Comparison of ENCODE assay signal across 8 mouse cellular contexts in the genomic region with DNA sequence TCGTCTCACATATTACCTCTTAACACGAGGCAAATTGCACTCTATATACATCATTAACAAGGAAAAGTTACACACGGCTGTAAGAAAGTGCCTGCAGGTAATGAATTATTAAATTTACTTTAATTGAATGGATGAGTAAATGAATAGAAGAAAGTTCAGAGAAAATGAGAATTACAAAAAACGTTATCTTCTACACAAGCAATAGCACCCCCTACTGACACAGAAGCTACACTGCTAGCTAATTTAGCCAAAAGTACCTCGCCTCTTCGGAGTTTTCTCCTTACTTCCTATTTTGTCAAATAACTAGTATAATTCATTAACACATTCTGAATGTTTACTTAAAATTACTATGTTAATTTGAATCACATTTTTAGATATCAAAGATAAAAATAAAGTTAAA. TPM values are rescaled to one million over a fixed set of nuclear protein-coding genes. Genes with fewer than 3 reads are reported as not detected.
DNase-seq lines count a peak whose midpoint lies in the region; ATAC-seq and TF ChIP-seq lines count a peak whose summit lies in the region.
"Had no signal": no experiment of that assay in that cellular context is flagged by ENCODE, and none has a peak within 500 bp of the region (broad histone marks: within the 10 kb centered on the region; RNA-seq: fewer than 3 reads in every experiment).

No protein-coding gene starts in this region.

- peak; percentile 87 for TF ChIP-seq RAD21 in CH12.LX (IDR thresholded peaks at IDR 0.05; ENCODE audit: low read depth, low read length)

- H3K4me3 ChIP-seq in layer of hippocampus, adult 2 months: no peak overlapping the region
- no peak overlapping the region for H3K4me3 ChIP-seq in CH12.LX (replicated peaks in 1 of 3; ENCODE audit: low read depth in 2 of 3, low read length in 2 of 3, poor library complexity in 1 of 3)
- H3K4me3 ChIP-seq in embryonic facial prominence, embryonic 14.5 days (ENCODE audit: low read depth, low read length): no peak overlapping the region
- H3K4me3 ChIP-seq: limb, embryonic 13.5 days had no signal

- H3K36me3 ChIP-seq in CH12.LX (replicated peaks in 1 of 2; ENCODE audit: control insufficient read depth in 1 of 2, insufficient read depth in 1 of 2, low read length in 1 of 2): peaks cover 3 to 25% of the 10 kb centered on the region in 2 experiments
- 0 out of 2 replicates have a peak, but pooled peaks cover 4% of the 10 kb centered on the region for H3K36me3 ChIP-seq in embryonic facial prominence, embryonic 14.5 days (ENCODE audit: control insufficient read depth, insufficient read depth, low read length)

- no peak overlapping the region for H3K27ac ChIP-seq in layer of hippocampus, adult 2 months
- no peak overlapping the region for H3K27ac ChIP-seq in CH12.LX (ENCODE audit: insufficient read depth, low read depth)
- H3K27ac ChIP-seq in embryonic facial prominence, embryonic 14.5 days (replicated peaks; ENCODE audit: low read depth, low read length): no peak overlapping the region
- H3K27ac ChIP-seq: limb, embryonic 13.5 days had no signal

- no peak overlapping the region for H3K4me2 ChIP-seq in CH12.LX (ENCODE audit: insufficient read depth, low read depth, poor library complexity, severe bottlenecking)
- no peak overlapping the region for H3K4me2 ChIP-seq in embryonic facial prominence, embryonic 14.5 days (ENCODE audit: low read depth, low read length)
- H3K4me2 ChIP-seq: limb, embryonic 13.5 days had no signal

- H3K9ac ChIP-seq in CH12.LX (ENCODE audit: insufficient read depth, low read depth): no peak overlapping the region
- no peak overlapping the region for H3K9ac ChIP-seq in embryonic facial prominence, embryonic 14.5 days (ENCODE audit: low read depth, low read length)
- H3K9ac ChIP-seq: limb, embryonic 13.5 days had no signal

- 0 out of 4 replicates have a peak, but pooled peaks cover 0 to 3% of the 10 kb centered on the region in 2 experiments for H3K4me1 ChIP-seq in CH12.LX (ENCODE audit: control insufficient read depth in 1 of 2, insufficient read depth in 2 of 2)
- no peaks in the 10 kb centered on the region for H3K4me1 ChIP-seq in embryonic facial prominence, embryonic 14.5 days (ENCODE audit: control insufficient read depth, insufficient read depth, low read length)
- H3K4me1 ChIP-seq: limb, embryonic 13.5 days had no signal

- H3K79me2 ChIP-seq in CH12.LX (replicated peaks; ENCODE audit: control insufficient read depth, extremely low read depth, insufficient read depth, poor library complexity, severe bottlenecking): no peaks in the 10 kb centered on the region

- peak; percentile 96 for TF ChIP-seq CTCF in layer of hippocampus, adult 2 months (conservative IDR thresholded peaks at IDR 0.05)
- TF ChIP-seq CTCF in CH12.LX (conservative IDR thresholded peaks at IDR 0.05 in 1 of 2, IDR thresholded peaks at IDR 0.05 in 1 of 2; ENCODE audit: low read depth in 2 of 2, low read length in 2 of 2): peak; percentile 48 to 88; a peak in 3 of 4 replicates

- H3K9me3 ChIP-seq in CH12.LX (replicated peaks; ENCODE audit: low read length): no peaks in the 10 kb centered on the region
- no peaks in the 10 kb centered on the region for H3K9me3 ChIP-seq in embryonic facial prominence, embryonic 14.5 days (ENCODE audit: control insufficient read depth, low read length)
- H3K9me3 ChIP-seq: limb, embryonic 13.5 days had no signal

- no peak for TF ChIP-seq POLR2A in CH12.LX (IDR thresholded peaks at IDR 0.05; ENCODE audit: low read depth, low read length)

- 57% methylated on average over 6 of the region's 6 CpGs for WGBS in embryonic facial prominence, embryonic 14.5 days

- dilution Hi-C loops in CH12.LX (cut with MboI; ENCODE audit: extremely low pct_ligation_motif_present, extremely low pct_unique_long_range_greater_than_20kb, low sequenced_read_pairs): no loop called here

- in situ Hi-C loops in CH12.LX (cut with MboI; ENCODE audit: low pct_ligation_motif_present, low pct_unique_long_range_greater_than_20kb, low sequenced_read_pairs): loop anchor here (10.0 kb wide), 2 partner anchors 240 to 330 kb away; no protein-coding TSS in a partner anchor

- no peak for ATAC-seq in embryonic facial prominence, embryonic 14.5 days (ENCODE audit: low read depth)

- TF ChIP-seq EP300 in CH12.LX (IDR thresholded peaks at IDR 0.05; ENCODE audit: low read length): no peak

- H3K27me3 ChIP-seq in CH12.LX (replicated peaks): no peaks in the 10 kb centered on the region
- no peaks in the 10 kb centered on the region for H3K27me3 ChIP-seq in embryonic facial prominence, embryonic 14.5 days (replicated peaks; ENCODE audit: control insufficient read depth, insufficient read depth, low read length)
- H3K27me3 ChIP-seq: limb, embryonic 13.5 days had no signal

- peak in 1 of 2 experiments; percentile 35 for DNase-seq in layer of hippocampus, adult 2 months (ENCODE audit: low spot score in 2 of 2)
- DNase-seq in layer of hippocampus, adult 9-11 months: no peak
- peak; percentile 42 to 55 for DNase-seq in B cell, adult 2 months
- peak; percentile 63 for DNase-seq in CH12.LX (ENCODE audit: extremely low read depth)
- peak; percentile 50 for DNase-seq in embryonic facial prominence, embryonic 14.5 days (ENCODE audit: low spot score)
- DNase-seq in frontal cortex, postnatal 10 days (ENCODE audit: low spot score in 2 of 2): no peak
- DNase-seq in ovary, postnatal 36 days (ENCODE audit: low spot score): no peak

TF ChIP-seq in CH12.LX, 34 proteins besides CTCF, POLR2A, EP300 and RAD21:
- TF ChIP-seq TBP (conservative IDR thresholded peaks at IDR 0.05; ENCODE audit: low read depth, low read length) (no peak), ZMIZ1 (IDR thresholded peaks at IDR 0.05; ENCODE audit: low read depth, low read length) (no peak), SMC3 (IDR thresholded peaks at IDR 0.05; ENCODE audit: low read depth, low read length) (peak; percentile 73), MAX (IDR thresholded peaks at IDR 0.05; ENCODE audit: low read length) (no peak), RCOR1 (conservative IDR thresholded peaks at IDR 0.05; ENCODE audit: low read depth, low read length) (no peak), CHD2 (IDR thresholded peaks at IDR 0.05; ENCODE audit: low read length) (no peak), PAX5 (IDR thresholded peaks at IDR 0.05; ENCODE audit: low read length) (no peak), JUN (IDR thresholded peaks at IDR 0.05; ENCODE audit: insufficient read depth, low read depth, low read length) (no peak), JUND (conservative IDR thresholded peaks at IDR 0.05; ENCODE audit: low read depth, low read length) (no peak), MEF2A (IDR thresholded peaks at IDR 0.05; ENCODE audit: borderline replicate concordance, low read depth, low read length) (no peak), TCF12 (IDR thresholded peaks at IDR 0.05; ENCODE audit: low read depth, low read length) (no peak), IRF4 (IDR thresholded peaks at IDR 0.05; ENCODE audit: low read depth, low read length) (0 out of 2 replicates have a peak, but pooled peaks have one; percentile 15), HCFC1 (IDR thresholded peaks at IDR 0.05; ENCODE audit: low read depth, low read length) (no peak), ZNF384 (IDR thresholded peaks at IDR 0.05; ENCODE audit: low read depth, low read length) (peak; percentile 70), USF1 (IDR thresholded peaks at IDR 0.05; ENCODE audit: low read depth, low read length) (no peak), KAT2A (IDR thresholded peaks at IDR 0.05; ENCODE audit: insufficient replicate concordance, low read length) (no peak), MAZ (IDR thresholded peaks at IDR 0.05; ENCODE audit: low read depth, low read length) (no peak), NELFE (IDR thresholded peaks at IDR 0.05; ENCODE audit: low read depth, low read length) (no peak), SIN3A (IDR thresholded peaks at IDR 0.05; ENCODE audit: low read length) (no peak), UBTF (IDR thresholded peaks at IDR 0.05; ENCODE audit: low read depth, low read length) (no peak), USF2 (conservative IDR thresholded peaks at IDR 0.05; ENCODE audit: low read depth, low read length) (no peak)

RNA-seq across cellular contexts. Expression of a gene that starts 49.9 kb away (rescaled TPM):
- 10 to 100 TPM; 25.5 to 27.0 TPM for total RNA-seq in layer of hippocampus, adult 2 months (2021)
- 9.6 and 10.8 TPM in 2 replicates for total RNA-seq in CH12.LX (2012; rRNA removed)
- total RNA-seq in CH12.LX (2014; rRNA removed): 13.8 and 15.8 TPM in 2 replicates
- polyA plus RNA-seq in CH12.LX (2012; ENCODE audit: insufficient read length, low read depth): 11.5 and 13.3 TPM in 2 replicates
- polyA plus RNA-seq in embryonic facial prominence, embryonic 14.5 days (2014; fragmentation: Nextera tagmentation; extraction: Ambion mirVana): 17.5 and 18.3 TPM in 2 replicates

RNA-seq across cellular contexts. Expression of a gene that starts 50.1 kb away (rescaled TPM):
- total RNA-seq in layer of hippocampus, adult 2 months (2021): 1 to 10 TPM; 6.6 to 7.7 TPM
- 57.2 and 68.8 TPM in 2 replicates for total RNA-seq in CH12.LX (2012; rRNA removed)
- total RNA-seq in CH12.LX (2014; rRNA removed): 140 and 177 TPM in 2 replicates
- polyA plus RNA-seq in CH12.LX (2012; ENCODE audit: insufficient read length, low read depth): 105 and 116 TPM in 2 replicates
- 121 and 127 TPM in 2 replicates for polyA plus RNA-seq in embryonic facial prominence, embryonic 14.5 days (2014; fragmentation: Nextera tagmentation; extraction: Ambion mirVana)

Comparison
In these comparisons a context has a peak if more than half of its experiments do, and no peak if none do; other contexts are left out.
1. DNase-seq: peak in B cell, adult 2 months (2 of 2), CH12.LX (single experiment) and embryonic facial prominence, embryonic 14.5 days (single experiment); none in layer of hippocampus, adult 9-11 months (single experiment), frontal cortex, postnatal 10 days (0 of 2) and ovary, postnatal 36 days (single experiment).
2. RNA of a gene that starts 50.1 kb away (total RNA-seq): 57.2 to 177 TPM in CH12.LX; 6.6 to 7.7 TPM in layer of hippocampus, adult 2 months; every median in the first group is over 4 times any median in the second.